Mouse (Mus musculus) embryo, embryonic 9.5 days (tissue): ENCODE measurements around the gene Hoxd4.

Experiments
- DNase-seq: peaks from one replicate; pipeline ENCODE4 v3.0.0-alpha.2; 2017; ENCODE audit errors: extremely low spot score

Gene Hoxd4

DNA sequence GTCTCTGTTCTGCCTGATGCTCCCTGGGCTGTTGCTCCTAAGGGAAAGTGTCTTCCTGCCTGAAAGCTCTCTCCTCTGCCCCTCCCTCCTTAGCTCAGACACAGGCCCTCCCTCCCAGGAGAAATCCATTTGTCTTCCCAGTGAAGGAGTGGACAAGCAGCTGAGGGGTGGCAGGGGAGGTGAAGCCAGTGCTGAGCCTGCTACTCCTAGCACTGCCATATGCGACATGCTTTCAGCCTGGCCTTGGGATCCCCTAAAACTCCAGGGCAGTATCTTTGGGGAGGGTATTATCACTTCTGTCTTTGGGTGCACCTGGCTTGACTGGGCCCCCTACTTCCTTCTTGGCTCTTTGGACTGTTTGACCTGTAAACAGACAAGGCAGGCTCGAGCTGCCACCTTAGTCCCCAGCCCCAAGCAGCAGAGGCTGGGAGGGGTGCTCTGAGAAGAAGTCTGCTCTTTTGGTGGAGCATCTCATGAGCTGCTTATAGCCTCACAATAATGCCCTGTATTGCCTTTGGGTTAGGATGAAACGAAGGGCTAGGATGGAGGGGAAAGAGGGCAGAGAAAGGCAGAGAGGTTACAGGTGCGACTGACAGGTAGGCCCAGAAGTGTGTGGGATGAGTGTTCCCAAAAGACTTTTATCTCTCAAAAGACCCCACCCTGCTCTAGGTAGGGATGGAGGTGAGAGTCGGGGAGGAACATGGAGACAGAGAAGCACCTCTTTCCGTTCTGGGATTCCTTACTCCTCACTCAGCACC lies 34.0 kb downstream of the Hoxd4 start:
- peak; percentile 74 for DNase-seq

DNA sequence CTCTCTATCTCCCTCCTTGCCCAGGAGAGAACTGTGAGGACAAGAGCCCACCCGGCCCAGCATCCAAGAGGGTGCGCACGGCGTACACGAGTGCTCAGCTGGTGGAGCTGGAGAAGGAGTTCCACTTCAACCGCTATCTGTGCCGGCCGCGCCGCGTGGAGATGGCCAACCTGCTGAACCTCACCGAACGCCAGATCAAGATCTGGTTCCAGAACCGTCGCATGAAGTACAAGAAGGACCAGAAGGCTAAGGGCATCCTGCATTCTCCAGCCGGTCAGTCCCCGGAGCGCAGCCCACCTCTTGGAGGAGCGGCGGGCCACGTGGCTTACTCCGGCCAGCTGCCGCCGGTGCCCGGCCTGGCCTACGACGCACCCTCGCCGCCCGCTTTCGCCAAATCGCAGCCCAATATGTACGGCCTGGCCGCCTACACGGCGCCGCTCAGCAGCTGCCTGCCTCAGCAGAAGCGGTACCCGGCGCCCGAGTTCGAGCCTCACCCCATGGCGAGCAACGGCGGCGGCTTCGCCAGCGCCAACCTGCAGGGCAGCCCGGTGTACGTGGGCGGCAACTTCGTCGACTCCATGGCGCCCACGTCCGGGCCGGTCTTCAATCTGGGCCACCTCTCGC lies 34.7 kb downstream of the Hoxd4 start:
- DNase-seq, result peak; percentile 57

DNA sequence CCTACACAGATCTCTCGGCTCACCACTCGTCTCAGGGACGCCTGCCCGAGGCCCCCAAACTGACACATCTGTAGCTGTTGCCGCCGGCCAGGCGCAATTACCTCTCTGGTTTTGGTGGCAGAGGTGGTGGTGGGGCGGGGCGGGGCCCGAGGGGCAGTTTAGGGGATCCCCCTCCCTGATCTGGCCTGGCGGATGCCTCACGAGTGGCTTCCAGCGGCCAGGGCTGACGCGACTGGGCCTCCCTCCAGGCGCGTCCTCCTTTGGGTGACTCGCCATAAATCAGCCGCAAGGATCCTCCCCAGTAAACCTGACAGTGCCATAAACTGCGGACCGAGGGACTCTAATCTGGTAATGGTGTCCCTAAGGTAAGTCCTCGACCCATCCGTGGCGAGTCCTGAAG lies 35.3 kb downstream of the Hoxd4 start:
- peak; percentile 68 for DNase-seq

- DNase-seq, result peak; percentile 59
These were observed 36.0 kb downstream of the Hoxd4 start for GRCm38 (mm10) chr2:74747661-74748141.

- peak; percentile 51 for DNase-seq
These were observed 36.8 kb downstream of the Hoxd4 start for GRCm38 (mm10) chr2:74748436-74748995.

DNA sequence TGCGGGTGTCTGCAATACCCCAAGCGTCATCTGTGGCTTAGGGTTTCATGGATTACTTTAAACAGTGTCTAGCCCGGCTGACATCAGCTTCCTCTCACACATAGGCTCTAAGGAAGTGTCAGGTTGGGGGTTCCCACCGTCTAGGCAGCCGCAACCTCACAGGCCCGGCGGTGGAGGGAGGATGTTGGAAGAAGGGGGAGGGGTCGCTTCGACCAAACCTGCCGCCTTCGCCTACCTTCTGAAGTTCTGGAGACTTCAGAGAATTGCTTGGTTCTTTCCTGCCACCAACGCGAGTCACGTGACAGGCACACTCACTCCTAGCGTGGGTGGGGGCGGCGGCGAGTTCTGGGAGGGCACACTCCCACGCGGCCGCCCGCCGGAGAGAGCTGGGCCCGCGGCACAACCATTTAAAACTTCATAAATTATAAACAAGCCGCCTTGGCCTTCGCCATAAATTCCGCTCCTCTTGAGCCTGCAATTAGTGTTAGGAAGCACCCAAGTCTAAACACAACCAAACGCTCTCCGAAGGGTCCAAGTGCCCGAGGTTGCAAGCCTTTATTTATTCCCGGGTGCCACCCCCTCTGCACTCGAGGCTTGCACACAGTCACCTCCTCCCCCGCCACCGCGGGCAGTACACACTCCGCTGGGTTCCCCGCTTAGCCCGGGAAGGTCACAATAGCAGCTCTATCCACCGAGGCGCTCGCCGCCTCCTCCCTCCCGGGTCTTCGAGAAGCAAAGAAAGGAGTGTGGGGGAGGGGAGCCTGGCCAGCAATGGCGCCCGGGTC lies 37.8 kb downstream of the Hoxd4 start:
- DNase-seq, result peak; percentile 88

GRCm38 (mm10) chr2:74750731-74751250 lies 39.1 kb downstream of the Hoxd4 start:
- peak; percentile 27 for DNase-seq

GRCm38 (mm10) chr2:74751861-74752260 lies 40.1 kb downstream of the Hoxd4 start:
- DNase-seq, result peak; percentile 16

DNA sequence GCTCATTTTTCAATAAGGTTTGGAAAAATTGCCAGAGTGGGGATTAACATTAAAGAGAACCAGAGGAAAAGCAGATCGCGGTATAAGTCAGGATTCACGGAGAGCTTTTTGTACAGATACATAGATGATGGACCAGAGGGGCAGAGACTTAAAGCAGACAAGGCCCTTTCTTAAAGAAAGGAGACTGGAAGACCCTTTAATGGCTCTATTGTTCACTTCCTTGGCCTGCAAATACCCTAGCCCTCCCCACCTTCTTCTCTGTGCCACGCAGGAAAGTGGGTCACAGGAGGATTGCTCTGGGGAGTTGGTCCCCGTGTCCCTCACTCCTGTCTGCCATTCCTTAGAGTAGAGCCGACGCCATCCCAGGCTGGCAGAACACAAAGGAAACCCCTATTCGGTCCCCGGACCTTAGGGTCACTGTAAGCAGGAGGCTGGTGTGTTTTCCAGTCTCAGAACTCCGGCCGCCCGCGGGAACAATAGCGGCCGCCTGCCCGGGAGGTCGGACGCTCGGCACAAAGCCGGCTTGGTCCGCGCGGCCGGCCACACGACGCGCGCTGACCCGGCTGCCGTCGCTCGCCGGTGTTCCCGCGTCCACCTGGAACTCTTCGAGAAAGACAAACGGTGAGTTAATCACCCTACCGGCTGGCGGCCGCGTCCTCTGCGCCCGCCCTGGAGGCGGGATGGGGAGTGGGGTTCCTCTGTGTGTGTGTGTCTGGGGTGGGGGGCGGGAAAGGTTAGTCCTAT lies 40.9 kb downstream of the Hoxd4 start:
- DNase-seq, result peak; percentile 81

- no peak for DNase-seq
These were observed 41.4 kb downstream of the Hoxd4 start for GRCm38 (mm10) chr2:74753175-74753523.

DNA sequence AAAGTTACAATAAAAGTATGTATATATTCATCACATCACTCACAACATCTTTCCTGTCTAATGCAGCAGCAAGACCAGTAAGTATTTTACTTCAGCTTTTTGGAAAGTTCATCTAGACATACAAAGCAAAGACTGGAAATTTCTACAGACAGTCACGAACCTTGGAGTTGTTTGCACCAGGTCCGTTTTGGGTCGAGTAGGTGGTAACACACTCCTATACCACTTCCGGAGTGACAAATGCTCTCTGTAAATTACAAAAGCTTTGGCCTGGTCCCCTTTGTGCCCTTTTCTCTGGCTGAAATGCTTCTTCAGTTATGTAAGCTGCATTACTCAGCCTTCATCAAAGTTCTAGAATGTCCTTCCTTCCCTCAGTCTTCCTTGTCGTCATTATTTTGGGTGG lies 42.0 kb downstream of the Hoxd4 start:
- no peak for DNase-seq

DNA sequence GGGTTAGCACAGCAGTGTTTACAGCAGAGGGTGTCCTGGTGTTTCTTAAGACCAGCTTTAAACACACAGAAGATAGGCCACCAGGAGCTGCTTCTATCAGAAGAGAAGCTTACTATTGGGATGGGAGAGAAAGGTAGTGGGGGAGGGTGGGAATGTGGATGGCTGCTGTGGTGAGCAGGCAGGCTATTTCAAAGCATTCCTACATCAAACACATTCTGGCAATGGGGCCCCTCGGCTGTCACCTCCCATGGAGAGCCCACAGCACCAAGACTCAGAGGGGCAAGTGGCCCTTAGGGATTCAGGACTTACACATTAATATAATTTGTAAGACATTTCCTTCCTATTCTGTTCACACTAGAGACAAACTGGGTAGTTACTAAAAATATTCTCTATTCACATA lies 48.4 kb downstream of the Hoxd4 start:
- peak; percentile 52 for DNase-seq

GRCm38 (mm10) chr2:74761941-74762340 lies 50.2 kb downstream of the Hoxd4 start:
- peak; percentile 27 for DNase-seq

DNA sequence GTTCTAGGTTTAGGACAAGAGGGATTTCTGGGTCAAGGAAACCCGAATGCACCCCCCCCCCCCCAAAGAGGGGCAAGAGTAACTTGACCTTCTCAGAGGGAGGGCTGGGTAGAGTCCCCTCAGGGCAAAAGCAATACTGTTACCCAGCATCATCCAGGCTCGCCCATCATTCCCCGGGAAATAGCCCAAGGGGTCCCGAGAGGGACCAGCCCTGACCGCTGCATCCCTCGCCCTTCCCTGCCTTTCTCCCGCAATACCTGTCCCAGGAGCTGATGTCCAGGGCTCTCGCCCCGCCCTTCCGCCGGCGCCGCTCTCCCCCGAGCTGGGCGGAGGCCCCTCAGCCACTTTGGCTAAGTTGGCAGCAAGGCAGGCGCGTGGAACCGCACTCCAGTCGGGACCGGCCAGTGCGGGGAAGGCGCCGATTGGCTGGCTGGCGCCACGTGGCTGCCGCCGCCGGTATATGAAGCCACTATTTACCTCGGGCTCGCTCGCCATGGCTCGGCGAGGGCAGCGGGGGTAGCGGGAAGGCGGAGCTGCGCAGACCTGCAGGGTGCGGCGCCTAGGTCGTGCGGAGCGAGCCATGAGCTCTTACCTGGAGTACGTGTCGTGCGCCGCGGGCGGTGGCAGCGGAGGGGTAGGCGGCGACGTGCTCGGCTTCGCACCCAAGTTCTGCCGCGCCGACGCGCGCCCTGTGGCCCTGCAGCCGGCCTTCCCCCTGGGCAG lies 51.0 kb downstream of the Hoxd4 start, which contains the start of gene Hoxd1:
Hoxd1 (plus strand) TSS at position 459 of the 723 bp plus-strand sequence.
- peak; percentile 79 for DNase-seq

- DNase-seq, result no peak
These were observed 51.6 kb downstream of the Hoxd4 start for GRCm38 (mm10) chr2:74763245-74763735.

- DNase-seq, result peak; percentile 29
These were observed 52.2 kb downstream of the Hoxd4 start for GRCm38 (mm10) chr2:74763976-74764375.

- DNase-seq, result no peak
These were observed 62.6 kb downstream of the Hoxd4 start for GRCm38 (mm10) chr2:74774359-74774758.

DNA sequence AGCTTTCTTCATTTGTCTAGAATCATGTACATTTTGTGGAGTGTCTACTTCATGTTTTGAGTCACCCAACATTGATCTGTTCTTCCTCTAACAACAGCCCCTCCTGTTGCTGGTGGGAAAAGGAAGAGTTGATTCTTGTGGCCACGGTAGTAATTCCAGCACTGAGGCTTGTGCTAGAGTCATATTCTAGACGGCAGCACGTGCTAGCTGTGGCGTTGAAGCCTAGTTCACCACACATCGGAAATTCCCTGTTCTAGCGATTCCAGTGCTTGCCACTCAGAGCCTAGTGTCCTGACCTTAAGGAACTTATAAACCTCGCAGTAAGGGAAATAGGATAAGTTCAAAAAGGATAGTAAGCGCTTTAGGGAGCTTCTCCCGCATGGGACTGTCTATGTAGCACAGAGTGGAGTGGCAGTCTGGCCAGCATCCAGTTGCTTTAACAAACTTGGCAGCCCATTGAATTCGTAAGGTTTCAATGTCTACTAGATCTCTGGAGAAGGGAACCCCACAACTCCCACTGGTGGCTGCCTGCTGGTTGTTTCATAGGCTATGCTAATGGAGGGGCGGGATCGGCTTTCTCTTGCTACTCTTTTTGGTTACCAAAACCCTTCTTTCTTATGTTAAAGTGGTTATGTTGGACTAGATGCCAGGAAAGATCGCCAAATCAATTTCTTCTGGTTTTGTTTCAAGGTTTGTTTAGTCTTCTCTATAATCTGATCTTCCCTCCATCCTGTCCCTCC lies 66.0 kb downstream of the Hoxd4 start:
- DNase-seq, result no peak
